Mouse (Mus musculus): ENCODE results near the gene Dixdc1.

DNA sequence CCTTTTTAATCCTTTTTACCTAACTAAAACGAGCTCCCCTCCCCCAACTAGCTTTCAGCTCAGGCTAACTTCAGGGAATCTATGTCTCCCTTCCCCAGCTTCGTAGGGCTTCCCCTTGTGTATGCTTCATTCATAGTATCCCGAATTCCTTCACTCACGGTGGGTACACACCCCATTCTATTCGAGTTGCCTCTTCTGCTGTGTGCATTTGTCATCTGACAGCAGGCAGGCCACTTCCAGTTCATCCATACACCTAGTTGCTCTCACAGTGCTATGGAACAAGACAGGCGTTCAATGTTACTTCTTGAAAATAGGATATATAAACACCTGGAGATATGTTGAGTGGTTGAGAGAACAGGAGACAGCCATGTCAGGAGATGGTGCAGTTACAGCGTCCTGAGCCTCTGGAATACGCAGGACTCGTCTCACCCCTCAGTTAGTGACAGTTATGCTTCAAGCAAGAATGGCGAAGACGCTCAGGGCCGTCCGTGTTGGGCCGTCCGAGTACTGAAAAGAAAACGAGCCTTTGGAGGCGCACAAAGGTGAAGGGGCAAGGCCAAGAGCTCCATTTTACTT, 28.3 kb upstream of the Dixdc1 start:
- TF ChIP-seq CTCF (IDR thresholded peaks at IDR 0.05; ENCODE audit: control insufficient read depth, insufficient read depth, low read length) (no peak), POLR2A (IDR thresholded peaks at IDR 0.05; ENCODE audit: borderline replicate concordance, control insufficient read depth, low read depth, low read length) (no peak)
